In the genomic region with DNA sequence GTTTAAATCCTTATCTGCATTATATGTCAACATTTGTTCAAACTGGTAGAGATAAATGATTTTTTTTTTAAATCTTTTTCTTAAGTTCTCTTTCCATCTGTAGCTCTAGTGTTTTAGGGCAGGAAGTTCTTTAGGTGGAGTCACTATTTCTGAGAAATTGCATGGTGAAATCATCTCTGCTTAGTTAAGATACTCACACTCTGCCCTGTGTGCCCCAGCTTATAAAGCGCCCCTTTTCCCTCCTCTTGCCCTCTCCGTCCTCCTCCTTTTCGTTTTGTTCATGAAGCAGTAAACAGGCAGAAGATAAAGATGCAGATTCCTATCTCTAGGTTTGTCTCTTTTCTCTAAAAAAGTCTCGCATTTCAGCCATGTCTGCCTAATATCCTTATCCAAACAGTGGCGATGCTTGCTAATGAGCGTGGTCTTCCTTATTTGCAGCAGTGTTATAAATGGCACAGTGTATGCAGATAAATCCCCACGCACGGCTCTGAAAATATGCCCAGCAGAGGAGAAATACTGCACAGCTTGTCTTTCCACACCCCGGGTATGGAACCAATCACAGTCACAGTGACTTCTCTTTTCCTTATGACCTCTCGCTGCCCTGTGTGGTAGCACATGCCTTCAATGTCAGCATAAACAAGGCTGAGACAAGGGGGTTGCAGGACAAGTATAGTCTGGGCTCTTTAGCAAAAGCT, we compare ENCODE assay signal across 8 mouse cellular contexts.
DNase-seq lines count a peak whose midpoint lies in the region; ATAC-seq and TF ChIP-seq lines count a peak whose summit lies in the region.

No protein-coding gene starts in this region.

- peak overlapping the region; percentile 56; the same call in 1 of the 2 replicates for H3K9ac ChIP-seq in forebrain, embryonic 14.5 days (ENCODE audit: low read length)
- no peak overlapping the region for H3K9ac ChIP-seq in limb, embryonic 12.5 days (replicated peaks)

- H3K4me2 ChIP-seq in forebrain, embryonic 14.5 days (ENCODE audit: low read length): peak overlapping the region; percentile 54
- peak overlapping the region; percentile 56 for H3K4me2 ChIP-seq in limb, embryonic 12.5 days

- H3K27ac ChIP-seq in forebrain, embryonic 14.5 days (ENCODE audit: low read depth, low read length): no peak overlapping the region; the same call in 1 of the 2 replicates
- no peak overlapping the region for H3K27ac ChIP-seq in limb, embryonic 12.5 days
- no peak overlapping the region for H3K27ac ChIP-seq in kidney, adult 2 months (ENCODE audit: insufficient read depth, low read depth, low read length)

- ATAC-seq in forebrain, embryonic 14.5 days: peak; percentile 30
- ATAC-seq in limb, embryonic 12.5 days (ENCODE audit: insufficient number of reproducible peaks, insufficient read depth, low FRiP score, low TSS enrichment, low read depth): no peak

- intact Hi-C loops in left cerebral cortex, postnatal 4 days (cut with DNase I): no loop called here

- H3K36me3 ChIP-seq in forebrain, embryonic 14.5 days (ENCODE audit: control insufficient read depth, insufficient read depth, low read length): no peaks in the 10 kb centered on the region
- H3K36me3 ChIP-seq in limb, embryonic 12.5 days: no peaks in the 10 kb centered on the region
- H3K36me3 ChIP-seq in kidney, adult 2 months (ENCODE audit: control insufficient read depth, insufficient read depth, low read length): no peaks in the 10 kb centered on the region

- DNase-seq in left cerebral cortex, adult 18-20 months (ENCODE audit: low spot score in 2 of 2): peak; percentile 13 to 32
- no peak for DNase-seq in left cerebral cortex, postnatal 4 days
- peak; percentile 35 for DNase-seq in forebrain, embryonic 14.5 days (ENCODE audit: low spot score)
- DNase-seq in retina, postnatal 1 day: peak; percentile 42
- no peak for DNase-seq in adrenal gland, postnatal 25 days
- DNase-seq in adrenal gland, adult 8-10 months: no peak
- DNase-seq in kidney, adult 2 months: no peak

- H3K4me1 ChIP-seq in forebrain, embryonic 14.5 days (ENCODE audit: control insufficient read depth, insufficient read depth, low read length): peaks cover 16% of the 10 kb centered on the region; the same call in 1 of the 2 replicates
- peaks cover 15% of the 10 kb centered on the region for H3K4me1 ChIP-seq in limb, embryonic 12.5 days (replicated peaks)
- H3K4me1 ChIP-seq in kidney, adult 2 months (ENCODE audit: control insufficient read depth, insufficient read depth, low read length): no peaks in the 10 kb centered on the region

- TF ChIP-seq POLR2A in kidney, adult 2 months (IDR thresholded peaks at IDR 0.05; ENCODE audit: low read depth, low read length): no peak

- H3K4me3 ChIP-seq in forebrain, embryonic 14.5 days (ENCODE audit: low read depth, low read length): peak overlapping the region; percentile 23
- H3K4me3 ChIP-seq in limb, embryonic 12.5 days (replicated peaks): peak overlapping the region; percentile 24; the same call in 1 of the 2 replicates
- no peak overlapping the region for H3K4me3 ChIP-seq in kidney, adult 2 months (ENCODE audit: insufficient read depth, low read depth, low read length)

- TF ChIP-seq CTCF in kidney, adult 2 months (conservative IDR thresholded peaks at IDR 0.05; ENCODE audit: insufficient read depth, insufficient read length, low read depth, low read length): no peak

- 31% methylated on average over 10 of the region's 10 CpGs for WGBS in forebrain, embryonic 14.5 days
- WGBS in limb, embryonic 12.5 days: 37% methylated on average over 10 of the region's 10 CpGs
- WGBS in kidney, adult 2 months: 31% methylated on average over 10 of the region's 10 CpGs

- no peaks in the 10 kb centered on the region for H3K27me3 ChIP-seq in forebrain, embryonic 14.5 days (replicated peaks; ENCODE audit: control insufficient read depth, insufficient read depth, low read length)
- H3K27me3 ChIP-seq in limb, embryonic 12.5 days: no peaks in the 10 kb centered on the region
- no peaks in the 10 kb centered on the region; the same call in 1 of the 2 replicates for H3K27me3 ChIP-seq in kidney, adult 2 months (replicated peaks; ENCODE audit: control insufficient read depth, insufficient read depth, low read length)

- H3K9me3 ChIP-seq in forebrain, embryonic 14.5 days (replicated peaks; ENCODE audit: control insufficient read depth, low read length): no peaks in the 10 kb centered on the region
- H3K9me3 ChIP-seq in limb, embryonic 12.5 days: no peaks in the 10 kb centered on the region

Comparison
In these comparisons a context has a peak if more than half of its experiments do, and no peak if none do; other contexts are left out.
1. DNase-seq: peak in left cerebral cortex, adult 18-20 months (2 of 2), forebrain, embryonic 14.5 days (single experiment) and retina, postnatal 1 day (single experiment); none in left cerebral cortex, postnatal 4 days (single experiment), adrenal gland, postnatal 25 days (single experiment), adrenal gland, adult 8-10 months (single experiment) and kidney, adult 2 months (single experiment).